Mouse (Mus musculus): ENCODE measurements around the gene Retnla. TPM values are rescaled to one million over a fixed set of nuclear protein-coding genes. Genes with fewer than 3 reads are reported as not detected.
A peak's percentile ranks its signal among the peaks of the same experiment; 100 is the strongest.
"Not testable (repeated sequence)": the region's sequence is repeated elsewhere in the genome, so short reads cannot be mapped to it uniquely, and the experiment has no call there.

Retnla gene
- polyA plus RNA-seq, 1 experiment from 2014 or later, result not detected

- H3K27ac ChIP-seq (ENCODE audit: low read length), result no peak overlapping the region
- no peaks in the 10 kb centered on the region for H3K4me1 ChIP-seq (ENCODE audit: control insufficient read depth, low read depth, low read length)
- H3K4me3 ChIP-seq (ENCODE audit: low read depth, low read length), result no peak overlapping the region
- H3K9me3 ChIP-seq (replicated peaks; ENCODE audit: control insufficient read depth, low read length), result no peaks in the 10 kb centered on the region
- H3K36me3 ChIP-seq (ENCODE audit: control insufficient read depth, insufficient read depth), result no peaks in the 10 kb centered on the region
- H3K4me2 ChIP-seq (ENCODE audit: low read depth, low read length), result no peak overlapping the region
- peak; percentile 48; the same call in 1 of the 2 replicates for ATAC-seq (ENCODE audit: low read depth)
- H3K9ac ChIP-seq (ENCODE audit: low read depth, low read length), result no peak overlapping the region
- WGBS (ENCODE audit: insufficient replicate concordance), result 64% methylated on average over 6 of the region's 6 CpGs
- no peaks in the 10 kb centered on the region for H3K27me3 ChIP-seq (ENCODE audit: control insufficient read depth, insufficient read depth, low read depth, low read length)
Observed at GRCm38 (mm10) chr16:48818524-48818923, 23.8 kb upstream of the Retnla start.

GRCm38 (mm10) chr16:48826474-48826873, 15.9 kb upstream of the Retnla start:
- no peak for ATAC-seq (ENCODE audit: low read depth)
- Histone ChIP-seq H3K9ac (ENCODE audit: low read depth, low read length) (no peak overlapping the region), H3K27ac (ENCODE audit: low read length) (no peak overlapping the region), H3K4me3 (ENCODE audit: low read depth, low read length) (no peak overlapping the region), H3K36me3 (ENCODE audit: control insufficient read depth, insufficient read depth) (no peaks in the 10 kb centered on the region), H3K9me3 (replicated peaks; ENCODE audit: control insufficient read depth, low read length) (no peaks in the 10 kb centered on the region), H3K4me2 (ENCODE audit: low read depth, low read length) (no peak overlapping the region), H3K27me3 (ENCODE audit: control insufficient read depth, insufficient read depth, low read depth, low read length) (no peaks in the 10 kb centered on the region), H3K4me1 (ENCODE audit: control insufficient read depth, low read depth, low read length) (no peaks in the 10 kb centered on the region)
- WGBS (ENCODE audit: insufficient replicate concordance), result 64% methylated on average over 3 of the region's 3 CpGs

GRCm38 (mm10) chr16:48827625-48828024, 14.7 kb upstream of the Retnla start:
- H3K36me3 ChIP-seq (ENCODE audit: control insufficient read depth, insufficient read depth), result no peaks in the 10 kb centered on the region
- H3K4me1 ChIP-seq (ENCODE audit: control insufficient read depth, low read depth, low read length), result no peaks in the 10 kb centered on the region
- WGBS (ENCODE audit: insufficient replicate concordance), result 37% methylated on average over 1 of the region's 1 CpGs
- no peaks in the 10 kb centered on the region for H3K27me3 ChIP-seq (ENCODE audit: control insufficient read depth, insufficient read depth, low read depth, low read length)
- H3K4me2 ChIP-seq (ENCODE audit: low read depth, low read length), result no peak overlapping the region
- H3K27ac ChIP-seq (ENCODE audit: low read length), result no peak overlapping the region
- H3K9me3 ChIP-seq (replicated peaks; ENCODE audit: control insufficient read depth, low read length), result no peaks in the 10 kb centered on the region
- no peak for ATAC-seq (ENCODE audit: low read depth)
- no peak overlapping the region for H3K9ac ChIP-seq (ENCODE audit: low read depth, low read length)
- no peak overlapping the region for H3K4me3 ChIP-seq (ENCODE audit: low read depth, low read length)

- 38% methylated on average over 4 of the region's 4 CpGs for WGBS (ENCODE audit: insufficient replicate concordance)
- no peak overlapping the region for H3K9ac ChIP-seq (ENCODE audit: low read depth, low read length)
- H3K27ac ChIP-seq (ENCODE audit: low read length), result no peak overlapping the region
- H3K4me3 ChIP-seq (ENCODE audit: low read depth, low read length), result no peak overlapping the region
- H3K4me1 ChIP-seq (ENCODE audit: control insufficient read depth, low read depth, low read length), result no peaks in the 10 kb centered on the region
- no peaks in the 10 kb centered on the region for H3K27me3 ChIP-seq (ENCODE audit: control insufficient read depth, insufficient read depth, low read depth, low read length)
- ATAC-seq (ENCODE audit: low read depth), result no peak
- no peaks in the 10 kb centered on the region for H3K36me3 ChIP-seq (ENCODE audit: control insufficient read depth, insufficient read depth)
- no peaks in the 10 kb centered on the region for H3K9me3 ChIP-seq (replicated peaks; ENCODE audit: control insufficient read depth, low read length)
- no peak overlapping the region for H3K4me2 ChIP-seq (ENCODE audit: low read depth, low read length)
Observed at GRCm38 (mm10) chr16:48829060-48829459, 13.3 kb upstream of the Retnla start.

- Histone ChIP-seq H3K4me1 (ENCODE audit: control insufficient read depth, low read depth, low read length) (no peaks in the 10 kb centered on the region), H3K27ac (ENCODE audit: low read length) (no peak overlapping the region), H3K36me3 (ENCODE audit: control insufficient read depth, insufficient read depth) (no peaks in the 10 kb centered on the region), H3K4me3 (ENCODE audit: low read depth, low read length) (no peak overlapping the region), H3K9ac (ENCODE audit: low read depth, low read length) (no peak overlapping the region), H3K9me3 (replicated peaks; ENCODE audit: control insufficient read depth, low read length) (no peaks in the 10 kb centered on the region), H3K4me2 (ENCODE audit: low read depth, low read length) (no peak overlapping the region), H3K27me3 (ENCODE audit: control insufficient read depth, insufficient read depth, low read depth, low read length) (no peaks in the 10 kb centered on the region)
- no peak for ATAC-seq (ENCODE audit: low read depth)
- WGBS (ENCODE audit: insufficient replicate concordance), result 66% methylated on average over 7 of the region's 8 CpGs
Observed at GRCm38 (mm10) chr16:48832055-48832454, 10.3 kb upstream of the Retnla start.

- not testable (repeated sequence) for H3K9ac ChIP-seq (ENCODE audit: low read depth, low read length); H3K36me3 ChIP-seq (ENCODE audit: control insufficient read depth, insufficient read depth); ATAC-seq (ENCODE audit: low read depth); H3K9me3 ChIP-seq (replicated peaks; ENCODE audit: control insufficient read depth, low read length); H3K27me3 ChIP-seq (ENCODE audit: control insufficient read depth, insufficient read depth, low read depth, low read length); H3K4me3 ChIP-seq (ENCODE audit: low read depth, low read length); H3K4me1 ChIP-seq (ENCODE audit: control insufficient read depth, low read depth, low read length); H3K4me2 ChIP-seq (ENCODE audit: low read depth, low read length); H3K27ac ChIP-seq (ENCODE audit: low read length)
- WGBS (ENCODE audit: insufficient replicate concordance), result 24% methylated on average over 1 of the region's 1 CpGs
Observed at GRCm38 (mm10) chr16:48833626-48834025, 8.7 kb upstream of the Retnla start.

- no peak for ATAC-seq (ENCODE audit: low read depth)
- H3K4me2 ChIP-seq (ENCODE audit: low read depth, low read length), result no peak overlapping the region
- no peaks in the 10 kb centered on the region for H3K27me3 ChIP-seq (ENCODE audit: control insufficient read depth, insufficient read depth, low read depth, low read length)
- H3K4me1 ChIP-seq (ENCODE audit: control insufficient read depth, low read depth, low read length), result no peaks in the 10 kb centered on the region
- no peak overlapping the region for H3K27ac ChIP-seq (ENCODE audit: low read length)
- 54% methylated on average over 4 of the region's 4 CpGs for WGBS (ENCODE audit: insufficient replicate concordance)
- H3K9me3 ChIP-seq (replicated peaks; ENCODE audit: control insufficient read depth, low read length), result no peaks in the 10 kb centered on the region
- H3K9ac ChIP-seq (ENCODE audit: low read depth, low read length), result no peak overlapping the region
- H3K4me3 ChIP-seq (ENCODE audit: low read depth, low read length), result no peak overlapping the region
- H3K36me3 ChIP-seq (ENCODE audit: control insufficient read depth, insufficient read depth), result no peaks in the 10 kb centered on the region
Observed at GRCm38 (mm10) chr16:48843671-48844386, 1.5 kb downstream of the Retnla start.

GRCm38 (mm10) chr16:48865004-48865403, 22.7 kb downstream of the Retnla start:
- 67% methylated on average over 1 of the region's 1 CpGs for WGBS (ENCODE audit: insufficient replicate concordance)
- not testable (repeated sequence) for H3K9ac ChIP-seq (ENCODE audit: low read depth, low read length); H3K4me2 ChIP-seq (ENCODE audit: low read depth, low read length); H3K4me1 ChIP-seq (ENCODE audit: control insufficient read depth, low read depth, low read length); H3K27me3 ChIP-seq (ENCODE audit: control insufficient read depth, insufficient read depth, low read depth, low read length); H3K9me3 ChIP-seq (replicated peaks; ENCODE audit: control insufficient read depth, low read length); H3K27ac ChIP-seq (ENCODE audit: low read length); H3K4me3 ChIP-seq (ENCODE audit: low read depth, low read length); H3K36me3 ChIP-seq (ENCODE audit: control insufficient read depth, insufficient read depth); ATAC-seq (ENCODE audit: low read depth)

- Histone ChIP-seq H3K4me1 (ENCODE audit: control insufficient read depth, low read depth, low read length) (no peaks in the 10 kb centered on the region; the same call in 1 of the 2 replicates), H3K4me3 (ENCODE audit: low read depth, low read length) (no peak overlapping the region), H3K27me3 (ENCODE audit: control insufficient read depth, insufficient read depth, low read depth, low read length) (no peaks in the 10 kb centered on the region), H3K9me3 (replicated peaks; ENCODE audit: control insufficient read depth, low read length) (no peaks in the 10 kb centered on the region), H3K9ac (ENCODE audit: low read depth, low read length) (no peak overlapping the region), H3K4me2 (ENCODE audit: low read depth, low read length) (no peak overlapping the region), H3K36me3 (ENCODE audit: control insufficient read depth, insufficient read depth) (no peaks in the 10 kb centered on the region), H3K27ac (ENCODE audit: low read length) (no peak overlapping the region)
- peak; percentile 76 for ATAC-seq (ENCODE audit: low read depth)
- WGBS (ENCODE audit: insufficient replicate concordance), result 48% methylated on average over 2 of the region's 2 CpGs
Observed at GRCm38 (mm10) chr16:48867690-48868089, 25.3 kb downstream of the Retnla start.
